Mouse (Mus musculus) kidney, adult 10 weeks (tissue): ENCODE results near the gene Adgrg5. TPM values are rescaled to one million over a fixed set of nuclear protein-coding genes. Genes with fewer than 3 reads are reported as not detected.

ENCODE experiments used
- polyA plus RNA-seq: library from polyadenylated mRNA; stranded (reverse); fragments of 350-450 nt; fragmentation: Illumina TruSeq; extraction: RNeasy Lipid Tissue Mini Kit (QIAGEN cat#74804); gene quantifications from one replicate; pipeline ENCODE4 v1.2.3, GENCODE M21; 2014; ENCODE audit warnings: low read depth, low replicate concordance

Gene Adgrg5
- polyA plus RNA-seq: not detected

GRCm38 (mm10) chr8:94923405-94923804 lies at the start of gene Adgrg5:
Gene Adgrg5 (plus strand): TSS chr8:94923694.

GRCm38 (mm10) chr8:94876197-94876730 lies 47.2 kb upstream of the Adgrg5 start, which contains the start of gene Dok4:
Gene Dok4 (minus strand): TSS chr8:94876330.

GRCm38 (mm10) chr8:94917851-94918495 lies 5.5 kb upstream of the Adgrg5 start, which contains the start of gene Ccdc102a:
Gene Ccdc102a (minus strand): TSS chr8:94918098.

GRCm38 (mm10) chr8:94974467-94975165 lies 51.1 kb downstream of the Adgrg5 start, which contains the start of gene Adgrg1:
Gene Adgrg1 (plus strand): TSS chr8:94974751.

Other genes with a start within 250 kb of the Adgrg5 start
- 6.4 TPM for gene Pllp, start 227.4 kb upstream of the Adgrg5 start, polyA plus RNA-seq
- gene Ccl22, start 178.1 kb upstream of the Adgrg5 start, polyA plus RNA-seq: 0.20 TPM
- 2.9 TPM for gene Cx3cl1, start 151.7 kb upstream of the Adgrg5 start, polyA plus RNA-seq
- gene Ccl17, start 113.2 kb upstream of the Adgrg5 start, polyA plus RNA-seq: not detected
- gene Coq9, start 85.4 kb upstream of the Adgrg5 start, polyA plus RNA-seq: 24.6 TPM
- gene Ciapin1, start 85.3 kb upstream of the Adgrg5 start, polyA plus RNA-seq: 3.2 TPM
- 4.2 TPM for gene Polr2c, start 66.2 kb upstream of the Adgrg5 start, polyA plus RNA-seq
- gene Dok4, start 47.4 kb upstream of the Adgrg5 start, polyA plus RNA-seq: 0.97 TPM
- gene Ccdc102a, start 5.6 kb upstream of the Adgrg5 start, polyA plus RNA-seq: not detected
- 10.6 TPM for gene Adgrg1, start 51.1 kb downstream of the Adgrg5 start, polyA plus RNA-seq
- 0.73 TPM for gene Adgrg3, start 94.0 kb downstream of the Adgrg5 start, polyA plus RNA-seq
- not detected for gene Drc7, start 131.4 kb downstream of the Adgrg5 start, polyA plus RNA-seq
- gene Katnb1, start 157.5 kb downstream of the Adgrg5 start, polyA plus RNA-seq: not detected